Mouse (Mus musculus): ENCODE measurements at regions not wholly inside any gene's neighbourhood (a gene's known extent, or its start where the extent isn't known, plus 50 kb on each side); places are given as distances from the start of the nearest gene placed in this dataset.

DNA sequence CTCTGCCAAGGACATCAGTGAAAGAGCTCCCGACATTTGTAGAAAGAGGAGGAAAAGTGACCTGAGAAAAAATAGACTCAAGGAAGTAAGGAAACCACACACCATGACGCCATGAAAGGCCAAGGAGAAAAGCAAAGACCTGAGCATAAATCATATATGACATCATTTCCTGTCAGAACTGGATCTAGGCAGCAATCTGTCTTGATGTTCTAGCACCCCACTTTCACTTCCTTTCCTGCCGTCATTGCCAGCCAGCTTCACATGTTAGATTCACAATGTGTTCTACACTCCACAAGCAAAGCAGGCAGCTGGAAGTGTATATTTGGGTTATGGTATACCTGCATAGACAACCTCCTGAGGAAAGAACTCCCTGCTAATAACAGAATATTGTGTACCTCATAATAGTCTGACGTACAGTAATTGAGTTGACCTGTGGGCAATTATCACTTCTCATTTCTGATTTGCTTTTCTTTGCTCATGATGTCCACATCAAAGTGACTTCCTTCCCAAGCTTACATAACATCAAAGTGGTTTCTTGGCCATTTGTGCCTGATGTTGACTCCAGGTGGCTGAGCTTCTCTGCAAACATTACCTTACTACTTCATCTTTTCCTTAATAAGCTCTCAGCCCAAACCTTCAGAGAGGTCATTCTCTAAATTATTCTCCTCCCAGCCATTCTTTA, 633.6 kb upstream of the Adgrl2 start:
- Histone ChIP-seq H3K9ac (no peak overlapping the region), H3K36me3 (no peaks in the 10 kb centered on the region), H3K27ac (no peak overlapping the region), H3K4me3 (no peak overlapping the region), H3K4me1 (replicated peaks) (no peaks in the 10 kb centered on the region), H3K9me3 (replicated peaks) (no peaks in the 10 kb centered on the region), H3K27me3 (no peaks in the 10 kb centered on the region), H3K4me2 (no peak overlapping the region)
- 60% methylated on average over 4 of the region's 4 CpGs for WGBS
- ATAC-seq (replicated peaks; ENCODE audit: insufficient number of reproducible peaks, insufficient read depth, low FRiP score, low read depth) = no peak

DNA sequence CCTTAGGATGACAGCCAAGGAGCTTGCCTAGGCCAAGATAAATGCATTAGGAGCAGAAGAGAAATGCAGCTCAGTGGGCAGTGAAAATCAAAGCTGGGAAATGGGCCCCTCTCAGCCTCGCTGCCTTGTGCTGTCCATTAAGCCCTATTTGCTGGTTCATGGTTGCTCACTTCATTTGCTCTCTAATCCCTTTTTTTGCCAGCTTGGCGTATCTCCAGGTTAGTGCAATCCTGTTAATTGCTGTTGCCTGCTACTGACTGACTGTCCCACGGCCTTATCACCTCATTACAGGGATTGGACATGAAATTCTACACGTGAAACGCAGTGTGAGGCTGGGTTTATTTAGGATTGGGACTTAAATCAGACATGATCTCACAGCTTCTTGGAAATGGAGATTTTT, 613.5 kb upstream of the Adgrl2 start:
- 56% methylated on average over 5 of the region's 5 CpGs for WGBS
- H3K27me3 ChIP-seq = no peaks in the 10 kb centered on the region

DNA sequence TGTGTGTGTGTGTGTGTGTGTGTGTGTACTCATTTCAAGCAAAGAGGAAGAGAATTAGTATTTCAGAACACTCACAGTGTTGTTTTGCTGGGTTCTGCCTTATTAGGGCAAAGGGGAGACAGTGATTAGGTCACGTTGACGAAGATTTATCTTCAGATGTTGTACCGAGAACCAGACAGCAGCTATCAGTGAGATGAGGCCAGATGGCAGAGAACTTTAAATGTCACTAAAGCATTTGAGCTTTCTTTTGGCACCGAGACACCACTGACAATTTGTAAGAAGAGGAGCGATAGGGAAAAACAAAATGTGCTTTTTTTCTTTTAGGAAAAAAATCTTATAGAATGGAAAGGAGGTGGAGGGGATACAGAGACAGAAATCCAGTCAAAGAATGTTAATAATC, 610.9 kb upstream of the Adgrl2 start:
- WGBS = 59% methylated on average over 5 of the region's 5 CpGs
- H3K9me3 ChIP-seq (replicated peaks) = no peaks in the 10 kb centered on the region
- no peak overlapping the region for H3K4me2 ChIP-seq
- no peaks in the 10 kb centered on the region for H3K4me1 ChIP-seq (replicated peaks)
- no peak overlapping the region for H3K9ac ChIP-seq
- no peaks in the 10 kb centered on the region for H3K36me3 ChIP-seq
- H3K4me3 ChIP-seq = no peak overlapping the region
- no peak overlapping the region for H3K27ac ChIP-seq
- no peak for ATAC-seq (replicated peaks; ENCODE audit: insufficient number of reproducible peaks, insufficient read depth, low FRiP score, low read depth)
- H3K27me3 ChIP-seq = no peaks in the 10 kb centered on the region

More for the DNA sequence above, 613.5 kb upstream of the Adgrl2 start:
- Histone ChIP-seq H3K4me1 (replicated peaks) (no peaks in the 10 kb centered on the region), H3K36me3 (no peaks in the 10 kb centered on the region), H3K4me2 (no peak overlapping the region), H3K27ac (no peak overlapping the region), H3K4me3 (no peak overlapping the region), H3K9ac (no peak overlapping the region), H3K9me3 (replicated peaks) (no peaks in the 10 kb centered on the region)
- no peak for ATAC-seq (replicated peaks; ENCODE audit: insufficient number of reproducible peaks, insufficient read depth, low FRiP score, low read depth)

DNA sequence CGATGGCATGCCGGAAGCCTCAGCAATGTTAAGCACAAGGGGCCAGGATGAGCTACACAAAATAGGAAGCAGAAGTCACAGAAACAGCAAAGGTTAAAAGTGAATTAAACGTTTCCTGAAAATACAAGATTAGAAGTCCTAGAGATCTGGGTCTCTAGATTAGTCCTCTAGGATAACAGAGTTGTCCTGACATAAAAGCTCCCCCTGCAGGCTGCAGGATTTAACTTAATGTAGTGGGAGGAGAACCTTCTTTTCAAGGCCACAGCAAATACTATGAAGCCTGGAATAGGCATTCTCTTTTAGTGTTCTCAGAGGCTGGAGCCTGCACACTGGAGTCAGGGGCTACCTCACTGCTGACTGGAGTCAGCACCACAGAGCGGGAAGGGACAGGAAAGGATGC, 604.1 kb upstream of the Adgrl2 start:
- no peak for ATAC-seq (replicated peaks; ENCODE audit: insufficient number of reproducible peaks, insufficient read depth, low FRiP score, low read depth)
- WGBS = 63% methylated on average over 4 of the region's 4 CpGs
- no peak overlapping the region for H3K27ac ChIP-seq
- H3K9ac ChIP-seq = no peak overlapping the region
- no peak overlapping the region for H3K4me3 ChIP-seq
- no peaks in the 10 kb centered on the region for H3K4me1 ChIP-seq (replicated peaks)
- H3K36me3 ChIP-seq = no peaks in the 10 kb centered on the region
- no peaks in the 10 kb centered on the region for H3K9me3 ChIP-seq (replicated peaks)
- H3K4me2 ChIP-seq = no peak overlapping the region
- no peaks in the 10 kb centered on the region for H3K27me3 ChIP-seq

DNA sequence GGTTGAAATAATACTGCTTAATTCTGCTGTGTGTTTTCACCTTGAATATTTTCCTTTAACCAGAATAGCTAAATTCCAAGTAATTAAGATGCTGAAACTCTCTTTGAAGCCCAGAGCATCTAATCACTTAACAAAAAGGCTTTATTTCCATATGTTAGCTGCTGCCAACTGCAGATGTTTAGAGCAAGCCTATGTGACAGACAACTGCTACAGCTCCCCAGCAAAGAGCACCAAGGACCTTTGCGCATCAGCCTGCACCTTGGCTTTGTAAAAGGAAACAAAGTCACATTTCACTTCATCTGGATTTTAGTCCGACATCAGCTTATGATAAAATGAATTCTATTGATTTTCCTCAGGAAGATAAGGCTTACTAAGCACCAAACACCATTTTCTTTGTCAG, 595.4 kb upstream of the Adgrl2 start:
- no peak overlapping the region for H3K4me2 ChIP-seq
- H3K27ac ChIP-seq = no peak overlapping the region
- no peaks in the 10 kb centered on the region for H3K27me3 ChIP-seq
- no peak overlapping the region for H3K4me3 ChIP-seq
- ATAC-seq (replicated peaks; ENCODE audit: insufficient number of reproducible peaks, insufficient read depth, low FRiP score, low read depth) = no peak
- no peak overlapping the region for H3K9ac ChIP-seq
- H3K4me1 ChIP-seq (replicated peaks) = no peaks in the 10 kb centered on the region
- WGBS = 67% methylated on average over 2 of the region's 2 CpGs
- H3K9me3 ChIP-seq (replicated peaks) = no peaks in the 10 kb centered on the region
- no peaks in the 10 kb centered on the region for H3K36me3 ChIP-seq

DNA sequence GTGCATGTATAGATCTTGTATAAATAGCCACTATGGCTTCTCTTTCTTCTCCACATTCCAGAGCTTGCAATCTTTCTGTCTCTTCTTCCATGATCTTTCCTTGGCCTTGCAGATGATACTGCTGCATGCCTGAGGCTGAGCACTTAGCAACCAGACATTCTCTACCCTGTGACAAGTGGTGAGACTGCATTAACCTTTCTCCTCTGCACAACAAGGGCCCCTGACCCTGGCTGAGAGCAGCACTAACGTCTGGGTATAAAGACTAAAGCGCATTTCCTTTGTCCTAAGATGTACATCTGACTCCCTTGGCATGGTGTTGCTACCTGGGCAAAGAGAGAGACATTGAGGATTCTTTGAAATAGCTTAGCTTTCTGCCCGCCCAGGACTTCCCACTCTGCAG, 590.8 kb upstream of the Adgrl2 start:
- ATAC-seq (replicated peaks; ENCODE audit: insufficient number of reproducible peaks, insufficient read depth, low FRiP score, low read depth) = no peak
- H3K9ac ChIP-seq = no peak overlapping the region
- no peaks in the 10 kb centered on the region for H3K36me3 ChIP-seq
- H3K4me1 ChIP-seq (replicated peaks) = no peaks in the 10 kb centered on the region
- H3K4me2 ChIP-seq = no peak overlapping the region
- 67% methylated on average over 3 of the region's 3 CpGs for WGBS
- no peaks in the 10 kb centered on the region for H3K27me3 ChIP-seq
- no peak overlapping the region for H3K4me3 ChIP-seq
- H3K27ac ChIP-seq = no peak overlapping the region
- H3K9me3 ChIP-seq (replicated peaks) = no peaks in the 10 kb centered on the region

DNA sequence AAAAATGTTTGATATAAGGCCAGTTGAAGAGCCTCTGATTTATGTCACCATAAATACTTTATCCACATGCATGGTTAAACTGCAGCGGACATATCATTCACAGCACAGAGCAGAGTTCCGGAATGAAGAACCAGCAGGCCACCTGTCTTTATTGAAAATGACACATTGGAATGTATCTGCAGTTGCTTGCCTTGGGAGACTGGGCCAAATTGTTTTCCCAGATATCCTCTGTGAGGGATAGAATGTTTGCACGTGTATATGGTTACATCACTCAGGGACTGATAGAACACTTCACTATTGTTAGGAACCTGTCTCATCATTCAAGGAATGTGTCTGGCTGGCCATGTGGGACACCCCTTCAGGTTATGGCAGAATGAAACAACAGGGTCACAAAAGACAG, 585.3 kb upstream of the Adgrl2 start:
- Histone ChIP-seq H3K9ac (no peak overlapping the region), H3K9me3 (replicated peaks) (no peaks in the 10 kb centered on the region), H3K4me1 (replicated peaks) (no peaks in the 10 kb centered on the region), H3K4me2 (no peak overlapping the region), H3K27ac (no peak overlapping the region), H3K36me3 (no peaks in the 10 kb centered on the region), H3K4me3 (no peak overlapping the region), H3K27me3 (no peaks in the 10 kb centered on the region)
- ATAC-seq (replicated peaks; ENCODE audit: insufficient number of reproducible peaks, insufficient read depth, low FRiP score, low read depth) = no peak
- WGBS = 52% methylated on average over 3 of the region's 3 CpGs

DNA sequence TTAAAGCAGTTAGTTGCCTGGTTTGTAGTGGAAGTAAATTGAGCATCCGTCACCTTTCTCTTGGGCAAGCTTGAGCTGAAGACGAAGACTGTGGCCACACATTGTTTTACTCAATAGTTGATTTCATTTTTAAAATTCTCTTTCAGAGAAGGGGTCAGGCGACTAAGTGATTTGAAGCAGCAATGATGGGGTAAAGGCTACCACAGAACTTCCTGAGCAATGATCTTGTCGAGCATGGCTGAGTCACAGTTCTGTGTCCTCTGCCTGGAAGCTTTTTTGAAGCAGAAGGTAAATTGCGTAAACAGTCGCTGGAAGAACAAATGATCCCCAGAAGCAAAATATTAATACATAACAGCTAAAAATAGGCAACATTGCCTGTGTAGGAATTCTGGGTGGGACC, 576.5 kb upstream of the Adgrl2 start:
- no peak overlapping the region for H3K4me3 ChIP-seq
- no peak overlapping the region for H3K4me2 ChIP-seq
- no peaks in the 10 kb centered on the region for H3K4me1 ChIP-seq (replicated peaks)
- no peak overlapping the region for H3K9ac ChIP-seq
- no peaks in the 10 kb centered on the region for H3K36me3 ChIP-seq
- H3K9me3 ChIP-seq (replicated peaks) = no peaks in the 10 kb centered on the region
- ATAC-seq (replicated peaks; ENCODE audit: insufficient number of reproducible peaks, insufficient read depth, low FRiP score, low read depth) = no peak
- no peak overlapping the region for H3K27ac ChIP-seq
- WGBS = 78% methylated on average over 6 of the region's 6 CpGs
- no peaks in the 10 kb centered on the region for H3K27me3 ChIP-seq

DNA sequence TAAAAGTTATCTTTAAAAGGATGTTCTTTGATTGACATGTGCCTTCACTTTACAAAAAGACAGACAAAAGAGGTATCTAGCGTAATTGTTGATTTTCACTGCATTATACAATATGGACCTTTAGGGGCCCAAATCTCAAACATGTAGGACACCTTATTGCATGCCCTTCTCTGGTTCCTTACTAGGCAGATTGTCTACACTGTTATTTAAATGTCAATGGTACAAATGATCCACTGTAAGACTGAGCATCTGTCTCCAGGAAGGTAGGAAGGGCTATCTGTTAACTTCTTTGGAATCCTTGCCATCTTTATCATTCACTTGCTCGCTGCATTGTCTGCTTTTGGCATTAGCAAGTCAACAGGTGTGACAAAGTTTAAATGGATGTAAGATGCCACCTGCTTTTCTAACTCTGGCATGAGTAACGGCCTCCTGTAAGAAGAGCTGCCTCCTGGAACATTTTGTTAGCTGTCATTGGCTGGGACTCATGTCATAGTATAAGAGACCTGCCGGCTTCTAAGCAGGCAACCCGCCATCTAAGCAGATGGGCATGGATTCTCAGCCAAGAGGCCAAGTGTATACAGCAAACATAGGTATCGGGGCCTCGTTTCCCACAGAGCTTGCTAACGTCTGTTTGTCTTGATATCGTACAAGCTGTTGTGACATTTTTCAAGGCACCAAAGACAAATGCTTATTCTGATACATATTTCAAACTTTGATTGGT, 560.0 kb upstream of the Adgrl2 start:
- Histone ChIP-seq H3K36me3 (no peaks in the 10 kb centered on the region), H3K4me2 (no peak overlapping the region), H3K9ac (no peak overlapping the region), H3K9me3 (replicated peaks) (no peaks in the 10 kb centered on the region), H3K4me1 (replicated peaks) (no peaks in the 10 kb centered on the region), H3K27ac (no peak overlapping the region), H3K27me3 (no peaks in the 10 kb centered on the region), H3K4me3 (no peak overlapping the region)
- WGBS = 87% methylated on average over 9 of the region's 9 CpGs
- ATAC-seq (replicated peaks; ENCODE audit: insufficient number of reproducible peaks, insufficient read depth, low FRiP score, low read depth) = no peak

DNA sequence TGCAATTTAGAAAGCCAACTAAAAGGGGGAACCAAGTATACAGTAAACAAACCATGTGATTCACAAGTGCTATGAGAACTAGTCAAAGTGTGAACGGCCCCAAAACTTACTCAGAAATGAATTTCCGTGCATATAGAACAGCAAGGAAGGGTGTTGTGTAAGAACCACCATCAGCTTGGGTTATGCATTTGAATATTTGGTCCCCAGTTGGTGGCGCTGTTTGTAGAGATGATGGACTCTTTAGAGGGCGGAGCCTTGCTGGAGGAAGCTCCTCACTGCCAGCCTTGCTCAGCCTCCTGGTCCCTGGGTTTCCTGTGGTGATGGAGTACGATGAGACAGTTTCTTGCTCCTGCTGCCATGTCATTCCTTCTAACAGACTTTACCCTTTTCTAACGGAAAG, 556.7 kb upstream of the Adgrl2 start:
- no peak overlapping the region for H3K4me2 ChIP-seq
- no peak for ATAC-seq (replicated peaks; ENCODE audit: insufficient number of reproducible peaks, insufficient read depth, low FRiP score, low read depth)
- no peak overlapping the region for H3K27ac ChIP-seq
- no peaks in the 10 kb centered on the region for H3K4me1 ChIP-seq (replicated peaks)
- no peaks in the 10 kb centered on the region for H3K27me3 ChIP-seq
- 68% methylated on average over 6 of the region's 6 CpGs for WGBS
- H3K36me3 ChIP-seq = no peaks in the 10 kb centered on the region
- H3K9me3 ChIP-seq (replicated peaks) = no peaks in the 10 kb centered on the region
- no peak overlapping the region for H3K9ac ChIP-seq
- H3K4me3 ChIP-seq = no peak overlapping the region

DNA sequence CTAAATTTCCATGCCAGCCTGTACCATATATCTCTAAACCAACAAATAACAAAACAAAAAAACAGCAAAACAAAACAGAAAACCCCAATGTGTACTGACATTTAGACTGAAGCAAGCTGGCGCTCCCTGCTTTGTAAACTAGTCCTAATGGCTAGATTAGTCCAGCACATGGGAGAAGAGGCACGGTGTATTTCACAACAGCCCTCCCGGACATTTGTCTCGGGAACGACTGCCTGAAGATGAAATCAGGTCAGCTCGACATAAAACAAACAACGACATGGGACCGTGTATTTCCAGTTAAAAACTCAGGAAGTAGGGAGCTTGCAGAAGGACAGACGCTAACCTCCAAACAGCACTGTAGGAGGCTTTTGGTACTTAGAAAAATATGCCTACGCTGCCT, 555.9 kb upstream of the Adgrl2 start:
- H3K4me3 ChIP-seq = no peak overlapping the region
- H3K27ac ChIP-seq = no peak overlapping the region
- H3K9me3 ChIP-seq (replicated peaks) = no peaks in the 10 kb centered on the region
- 63% methylated on average over 10 of the region's 10 CpGs for WGBS
- H3K9ac ChIP-seq = no peak overlapping the region
- no peaks in the 10 kb centered on the region for H3K27me3 ChIP-seq
- no peaks in the 10 kb centered on the region for H3K36me3 ChIP-seq
- ATAC-seq (replicated peaks; ENCODE audit: insufficient number of reproducible peaks, insufficient read depth, low FRiP score, low read depth) = no peak
- no peaks in the 10 kb centered on the region for H3K4me1 ChIP-seq (replicated peaks)
- H3K4me2 ChIP-seq = no peak overlapping the region

DNA sequence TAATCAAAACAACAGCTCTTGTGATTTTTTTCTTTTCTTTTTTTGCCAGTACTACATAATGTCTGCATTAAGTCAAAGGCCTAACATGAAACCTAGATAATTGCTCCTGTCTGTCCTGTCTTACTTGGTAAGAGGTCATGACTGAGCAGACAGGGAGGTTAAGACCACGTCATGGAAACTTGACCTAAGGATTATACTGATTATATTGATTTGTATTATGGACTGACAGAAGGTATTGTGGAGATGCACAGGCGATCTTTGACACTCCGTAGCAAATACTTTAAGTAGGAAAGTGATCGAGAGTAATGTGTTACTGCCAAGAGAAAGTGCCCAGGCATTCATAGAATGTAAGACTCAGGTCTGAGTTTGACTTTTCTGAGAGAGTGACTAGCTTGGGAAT, 543.8 kb upstream of the Adgrl2 start:
- no peak overlapping the region for H3K4me3 ChIP-seq
- H3K36me3 ChIP-seq = no peaks in the 10 kb centered on the region
- ATAC-seq (replicated peaks; ENCODE audit: insufficient number of reproducible peaks, insufficient read depth, low FRiP score, low read depth) = no peak
- H3K4me2 ChIP-seq = no peak overlapping the region
- H3K9ac ChIP-seq = no peak overlapping the region
- H3K27ac ChIP-seq = no peak overlapping the region
- no peaks in the 10 kb centered on the region for H3K9me3 ChIP-seq (replicated peaks)
- no peaks in the 10 kb centered on the region for H3K4me1 ChIP-seq (replicated peaks)
- WGBS = 67% methylated on average over 4 of the region's 4 CpGs
- H3K27me3 ChIP-seq = no peaks in the 10 kb centered on the region

Measured in heart, embryonic 15.5 days (tissue).